Mouse (Mus musculus): ENCODE results near the gene Hps1.

- no peak for TF ChIP-seq EP300 (IDR thresholded peaks at IDR 0.05)
- no peak for TF ChIP-seq CTCF (IDR thresholded peaks at IDR 0.05)
These were observed 27.3 kb downstream of the Hps1 start, which contains the start of gene Pyroxd2 for GRCm38 (mm10) chr19:42752363-42752931.
